Mouse (Mus musculus) intestine, embryonic 14.5 days (tissue): ENCODE measurements around the gene Klhl35. TPM values are rescaled to one million over a fixed set of nuclear protein-coding genes. Genes with fewer than 3 reads are reported as not detected.

Source experiments
- ATAC-seq: fragments of 200-750 bp; cut with Nextera tagmentation; replicated peaks from 2 replicates; pipeline ENCODE4 v1.8.0; 2017; ENCODE audit warnings: low read depth, moderate number of reproducible peaks, moderate TSS enrichment, moderate library complexity; ENCODE audit not compliant: low FRiP score, low TSS enrichment
- DNase-seq: peaks from one replicate; pipeline ENCODE4 v3.0.0-alpha.2; 2018; ENCODE audit warnings: low spot score
- H3K27ac ChIP-seq: fragments of 300-500 bp; sonication (generic); 2 replicates; pipeline ENCODE4 v1.5.1; 2014; ENCODE audit warnings: low read depth, mild to moderate bottlenecking, control low read depth
- H3K27me3 ChIP-seq: fragments of 300-500 bp; sonication (generic); replicated peaks from 2 replicates; pipeline ENCODE4 v1.6.1; 2014; ENCODE audit warnings: low read length, control low read depth; ENCODE audit not compliant: control insufficient read depth, insufficient read depth
- H3K36me3 ChIP-seq: fragments of 300-500 bp; sonication (generic); 2 replicates; pipeline ENCODE4 v1.6.1; 2014; ENCODE audit warnings: low read length, control low read depth; ENCODE audit not compliant: control insufficient read depth, insufficient read depth
- H3K4me1 ChIP-seq: fragments of 300-500 bp; sonication (generic); replicated peaks from 2 replicates; pipeline ENCODE4 v1.6.1; 2014; ENCODE audit warnings: low read length, control low read depth, mixed read lengths; ENCODE audit not compliant: control insufficient read depth, insufficient read depth
- H3K4me2 ChIP-seq: fragments of 300-500 bp; sonication (generic); 2 replicates; pipeline ENCODE4 v1.6.1; 2014; ENCODE audit warnings: low read length
- H3K4me3 ChIP-seq: fragments of 300-500 bp; sonication (generic); 2 replicates; pipeline ENCODE4 v1.5.1; 2014; ENCODE audit warnings: low read depth, low read length, control low read depth, mixed read lengths
- H3K9ac ChIP-seq: fragments of 300-500 bp; sonication (generic); 2 replicates; pipeline ENCODE4 v1.6.1; 2014; ENCODE audit warnings: mild to moderate bottlenecking, low read length
- H3K9me3 ChIP-seq: fragments of 300-500 bp; sonication (generic); 2 replicates; pipeline ENCODE4 v1.6.1; 2016; ENCODE audit warnings: low read length, control low read depth; ENCODE audit not compliant: control insufficient read depth
- WGBS: fragments of 180-500 bp; shearing (Covaris S2); extraction: QIAGEN DNeasy Blood & Tissue Kit; methylation state at CpG from one replicate; pipeline ENCODE4 v1.1.7; 2014; 5-methylcytosine and 5-hydroxymethylcytosine counted together
- polyA plus RNA-seq: library from polyadenylated mRNA; unstranded; fragments of >200 nt; fragmentation: Nextera tagmentation; extraction: Ambion mirVana; gene quantifications from 2 replicates; pipeline ENCODE4 v1.2.1, GENCODE M21; 2014

The Klhl35 gene
- polyA plus RNA-seq, 1 experiment from 2014 or later, result 1.0 TPM

DNA sequence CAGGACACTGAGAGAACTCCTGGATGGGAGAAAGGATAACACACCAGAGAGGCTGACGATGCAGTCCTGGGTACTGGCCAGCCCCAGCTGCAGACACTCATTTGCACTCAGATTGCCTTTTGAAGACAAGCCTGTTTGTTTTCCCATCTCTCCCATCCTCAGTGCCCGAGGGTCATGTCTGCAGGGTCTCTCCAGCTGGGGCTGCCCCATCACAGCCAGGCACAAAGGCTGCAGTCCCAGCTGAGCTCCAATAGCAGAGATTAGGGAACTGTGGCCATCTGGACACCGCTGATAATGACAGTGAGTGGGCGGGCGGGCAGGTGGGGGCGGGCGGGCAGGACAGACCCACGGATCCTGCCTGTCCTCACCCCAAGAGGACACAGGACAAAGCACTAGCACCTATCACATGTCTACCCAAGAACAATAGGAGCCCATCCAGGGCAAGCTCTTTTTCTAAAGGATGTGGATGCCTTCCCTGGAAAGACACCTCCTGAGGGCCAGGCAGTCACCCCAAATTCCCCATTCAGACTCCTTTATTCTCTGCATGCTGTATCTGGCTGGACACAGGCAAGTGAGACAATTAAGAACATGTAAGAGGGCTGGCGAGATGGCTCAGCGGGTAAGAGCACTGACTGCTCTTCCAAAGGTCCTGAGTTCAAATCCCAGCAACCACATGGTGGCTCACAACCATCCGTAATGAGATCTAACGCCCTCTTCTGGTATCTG lies 9.2 kb downstream of the Klhl35 start:
- Histone ChIP-seq H3K36me3 (peaks cover 67% of the 10 kb centered on the region), H3K27ac (no peak overlapping the region)

DNA sequence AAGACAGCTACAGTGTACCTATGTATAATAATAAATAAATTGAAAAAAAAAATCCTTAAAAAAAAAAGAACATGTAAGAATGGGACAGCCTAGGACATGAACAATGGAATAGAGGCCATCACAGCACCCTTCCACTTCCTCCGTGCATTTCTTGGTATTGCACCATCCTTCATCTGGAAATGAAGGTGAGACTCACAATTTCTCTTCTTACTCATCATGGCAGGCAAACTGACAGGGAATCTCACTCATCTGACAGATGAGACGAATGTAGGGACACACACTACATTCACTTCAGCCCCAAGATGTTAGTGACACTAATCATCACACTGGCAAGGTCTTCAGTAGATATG lies 9.7 kb downstream of the Klhl35 start:
- Histone ChIP-seq H3K4me2 (no peak overlapping the region), H3K27ac (no peak overlapping the region), H3K4me3 (no peak overlapping the region), H3K4me1 (peaks cover 6% of the 10 kb centered on the region), H3K9me3 (no peaks in the 10 kb centered on the region), H3K9ac (no peak overlapping the region), H3K36me3 (peaks cover 72% of the 10 kb centered on the region), H3K27me3 (no peaks in the 10 kb centered on the region)
- DNase-seq (no peak), ATAC-seq (no peak)
- 86% methylated on average over 2 of the region's 2 CpGs for WGBS

More for the DNA sequence above, 9.2 kb downstream of the Klhl35 start:
- ATAC-seq (0 out of 2 replicates have a peak, but pooled peaks have one; percentile 9), DNase-seq (no peak)
- Histone ChIP-seq H3K4me1 (peaks cover under 1% of the 10 kb centered on the region; the same call in 1 of the 2 replicates), H3K4me3 (no peak overlapping the region), H3K9ac (no peak overlapping the region), H3K27me3 (no peaks in the 10 kb centered on the region), H3K4me2 (no peak overlapping the region), H3K9me3 (no peaks in the 10 kb centered on the region)
- 65% methylated on average over 12 of the region's 12 CpGs for WGBS

DNA sequence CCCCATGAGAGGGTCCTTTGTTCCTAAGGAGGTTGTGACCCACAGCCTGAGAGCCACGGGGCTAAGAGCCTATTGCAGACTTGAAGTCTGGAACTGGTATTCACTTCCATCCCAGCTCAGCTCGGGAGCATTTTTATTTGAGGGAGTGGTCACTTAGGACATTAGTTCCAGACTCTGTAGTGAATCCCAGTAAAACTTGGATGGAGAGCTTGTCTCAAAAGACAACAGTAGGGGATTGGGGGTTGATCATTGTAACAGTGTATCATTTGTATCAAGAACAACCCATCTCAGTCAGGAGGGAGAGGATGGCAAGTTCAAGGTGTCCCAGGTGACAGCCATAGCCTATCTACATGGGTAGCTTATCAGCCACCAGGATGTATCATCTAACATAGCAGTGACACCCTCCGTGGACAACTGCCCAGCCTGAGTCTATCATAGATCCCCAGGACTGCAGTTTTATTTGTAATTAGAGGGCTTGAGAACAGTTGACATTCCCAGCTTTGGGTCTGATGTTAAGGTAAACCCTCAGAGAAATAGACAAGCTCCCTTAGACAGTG lies 10.8 kb downstream of the Klhl35 start:
- H3K27me3 ChIP-seq, result no peaks in the 10 kb centered on the region
- H3K9ac ChIP-seq, result no peak overlapping the region
- no peak overlapping the region for H3K4me2 ChIP-seq
- no peak overlapping the region for H3K4me3 ChIP-seq
- H3K36me3 ChIP-seq, result peaks cover 83% of the 10 kb centered on the region
- no peak overlapping the region for H3K27ac ChIP-seq
- peaks cover 16% of the 10 kb centered on the region for H3K4me1 ChIP-seq
- H3K9me3 ChIP-seq, result no peaks in the 10 kb centered on the region
- no peak for ATAC-seq
- DNase-seq, result no peak
- 52% methylated on average over 3 of the region's 3 CpGs for WGBS

DNA sequence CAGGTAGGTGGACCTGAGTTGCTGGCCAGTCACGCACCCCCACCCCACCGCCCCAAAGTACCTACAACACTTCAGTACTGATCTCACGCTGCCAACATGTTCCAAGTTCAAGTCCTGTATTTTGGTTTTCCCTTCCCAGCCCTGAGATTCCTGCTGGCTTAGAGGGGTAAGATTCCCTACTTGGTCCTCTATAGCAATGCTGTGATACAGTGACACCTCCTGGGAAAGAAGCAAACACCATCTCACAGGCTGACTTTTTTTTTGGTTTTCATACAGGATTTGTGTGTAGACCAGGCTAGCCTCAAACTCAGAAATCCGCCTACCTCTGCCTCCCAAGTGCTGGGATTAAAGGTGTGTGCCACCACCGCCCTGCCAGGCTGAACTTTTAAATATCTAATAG lies 11.4 kb downstream of the Klhl35 start:
- H3K36me3 ChIP-seq, result peaks cover 89% of the 10 kb centered on the region
- ATAC-seq (no peak), DNase-seq (no peak)
- H3K4me2 ChIP-seq, result no peak overlapping the region
- H3K27me3 ChIP-seq, result no peaks in the 10 kb centered on the region
- peaks cover 22% of the 10 kb centered on the region for H3K4me1 ChIP-seq
- no peak overlapping the region for H3K9ac ChIP-seq
- WGBS, result 84% methylated on average over 5 of the region's 5 CpGs
- no peak overlapping the region for H3K27ac ChIP-seq
- no peak overlapping the region for H3K4me3 ChIP-seq
- no peaks in the 10 kb centered on the region for H3K9me3 ChIP-seq

DNA sequence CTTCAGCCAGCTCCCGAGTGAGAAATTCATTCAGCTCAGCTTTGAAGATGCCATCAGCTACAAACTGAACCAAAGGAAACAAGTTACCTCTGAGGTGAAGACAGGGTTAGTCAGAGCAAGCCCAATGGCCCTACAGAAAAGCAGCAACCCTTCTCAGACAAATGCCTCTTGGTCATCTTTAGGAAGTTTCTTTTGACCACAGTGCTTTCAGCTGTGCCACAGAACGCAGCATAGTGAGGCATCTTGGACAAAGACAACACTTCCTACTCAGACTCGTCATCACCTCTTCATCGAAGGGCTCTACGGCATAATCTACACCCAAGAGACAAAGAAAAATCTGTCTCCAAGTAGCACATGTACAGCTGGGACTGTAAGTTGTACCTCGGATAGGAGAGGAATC lies 16.8 kb downstream of the Klhl35 start:
- H3K4me3 ChIP-seq, result peak overlapping the region; percentile 99
- no peaks in the 10 kb centered on the region for H3K27me3 ChIP-seq
- peaks cover 25% of the 10 kb centered on the region for H3K4me1 ChIP-seq
- H3K9ac ChIP-seq, result peak overlapping the region; percentile 94
- H3K36me3 ChIP-seq, result peaks cover 49% of the 10 kb centered on the region
- H3K27ac ChIP-seq, result peak overlapping the region; percentile 84
- WGBS, result under 1% methylated on average over 6 of the region's 6 CpGs
- peak overlapping the region; percentile 99 for H3K4me2 ChIP-seq
- DNase-seq (no peak), ATAC-seq (no peak)
- no peaks in the 10 kb centered on the region for H3K9me3 ChIP-seq

DNA sequence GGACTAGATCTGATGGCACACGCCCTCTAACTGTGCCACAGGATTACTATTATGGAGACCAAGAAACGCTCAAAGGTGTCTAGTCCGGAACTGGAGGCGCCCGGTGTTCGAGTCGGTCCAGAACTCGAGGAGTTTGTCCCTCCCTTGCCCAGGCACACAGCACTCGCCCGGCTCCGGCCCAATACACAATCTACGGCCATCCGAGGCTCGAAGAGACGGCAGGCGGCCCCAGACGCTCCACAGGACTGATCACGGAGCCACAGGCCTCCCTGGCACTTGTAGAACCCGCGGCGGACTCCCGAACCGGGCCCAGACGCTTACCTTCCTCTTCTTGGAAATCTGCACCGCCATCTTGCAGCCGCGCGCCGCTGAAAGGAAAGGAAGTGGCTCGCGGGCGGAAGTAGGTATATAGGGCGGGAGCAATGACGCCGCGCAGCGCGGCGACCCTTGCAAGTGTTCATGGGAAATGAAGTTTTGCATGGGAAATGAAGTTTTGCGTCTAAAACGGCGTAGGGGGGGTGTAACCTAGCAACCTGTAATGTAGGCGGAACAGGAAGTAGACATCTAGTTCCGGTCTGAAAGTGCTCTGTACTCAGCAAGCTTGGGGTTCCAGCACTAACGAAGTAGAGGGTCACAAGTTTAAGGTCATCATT lies 17.6 kb downstream of the Klhl35 start, which contains the start of gene Rps3:
Rps3 (minus strand) TSS at position 468 of the 653 bp plus-strand sequence.
- Histone ChIP-seq H3K9me3 (no peaks in the 10 kb centered on the region), H3K27me3 (no peaks in the 10 kb centered on the region), H3K9ac (peak within 1 kb of the TSS; percentile 94), H3K27ac (peak within 1 kb of the TSS; percentile 84), H3K4me1 (peaks cover 25% of the 10 kb centered on the region), H3K36me3 (peaks cover 41% of the 10 kb centered on the region), H3K4me3 (peak within 1 kb of the TSS; percentile 99), H3K4me2 (peak within 1 kb of the TSS; percentile 99)
- DNase-seq (peak; percentile 98), ATAC-seq (peak; percentile 94)
- under 1% methylated on average over 45 of the region's 45 CpGs for WGBS

DNA sequence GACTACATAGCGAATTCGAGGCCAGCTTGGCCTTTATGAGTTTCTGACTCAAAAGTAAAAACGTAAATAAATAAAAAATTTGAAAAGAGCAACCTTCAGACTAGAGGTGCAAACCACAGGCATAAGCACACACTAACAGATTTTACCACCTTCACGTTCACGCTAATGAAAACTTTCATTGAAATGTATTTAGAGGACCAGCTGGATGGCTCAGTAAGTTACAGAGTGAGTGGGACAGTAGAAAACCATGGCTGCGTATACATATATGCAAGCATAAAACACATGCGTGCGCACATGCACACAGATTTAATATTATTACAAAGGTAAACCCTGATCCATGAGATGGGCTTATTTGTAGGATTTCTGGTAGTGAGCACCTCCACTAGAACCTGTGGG lies 18.1 kb downstream of the Klhl35 start:
- H3K4me2 ChIP-seq, result peak overlapping the region; percentile 41
- H3K9me3 ChIP-seq, result no peaks in the 10 kb centered on the region
- 46% methylated on average over 8 of the region's 8 CpGs for WGBS
- no peak overlapping the region for H3K9ac ChIP-seq
- H3K27me3 ChIP-seq, result no peaks in the 10 kb centered on the region
- ATAC-seq, result peak; percentile 25
- H3K36me3 ChIP-seq, result peaks cover 36% of the 10 kb centered on the region
- peaks cover 25% of the 10 kb centered on the region for H3K4me1 ChIP-seq
- H3K27ac ChIP-seq, result no peak overlapping the region
- peak overlapping the region; percentile 99 for H3K4me3 ChIP-seq
- DNase-seq, result no peak

DNA sequence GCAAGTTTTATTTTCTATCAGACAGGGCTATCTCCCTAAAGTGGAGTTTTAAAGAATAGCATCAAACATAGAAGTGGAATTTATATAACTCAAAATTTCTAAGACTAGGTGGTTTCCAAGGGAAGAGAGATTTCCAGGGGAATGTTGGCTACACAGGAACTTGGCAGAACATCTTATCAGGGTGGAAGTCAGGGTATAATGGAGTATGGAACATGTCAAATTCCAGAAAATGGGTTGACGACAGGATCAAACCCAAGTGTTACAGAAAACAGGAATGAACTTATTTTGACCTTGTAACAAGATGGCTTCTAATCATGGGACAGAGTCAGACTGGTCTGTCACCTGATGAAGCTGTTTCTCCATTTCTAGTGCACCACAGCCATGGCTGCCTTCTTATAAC lies 18.9 kb downstream of the Klhl35 start:
- H3K9ac ChIP-seq, result no peak overlapping the region
- H3K27ac ChIP-seq, result no peak overlapping the region
- H3K4me1 ChIP-seq, result peaks cover 25% of the 10 kb centered on the region
- no peak overlapping the region for H3K4me2 ChIP-seq
- DNase-seq (no peak), ATAC-seq (no peak)
- H3K36me3 ChIP-seq, result peaks cover 29% of the 10 kb centered on the region
- H3K9me3 ChIP-seq, result no peaks in the 10 kb centered on the region
- no peak overlapping the region for H3K4me3 ChIP-seq
- WGBS, result 77% methylated on average over 1 of the region's 1 CpGs
- no peaks in the 10 kb centered on the region for H3K27me3 ChIP-seq
